Mouse (Mus musculus) CH12F3 (cell line): ENCODE measurements around the gene Cyp2b23.
"Not testable (repeated sequence)": the region's sequence is repeated elsewhere in the genome, so short reads cannot be mapped to it uniquely, and the experiment has no call there.

Experiments
- in situ Hi-C: fragments of 300-500 bp; cut with MboI; formaldehyde crosslinking; loops from 2 replicates; pipeline ENCODE4 v1.14.3; 2020; ENCODE audit warnings: low sequenced_read_pairs

Cyp2b23 gene

DNA sequence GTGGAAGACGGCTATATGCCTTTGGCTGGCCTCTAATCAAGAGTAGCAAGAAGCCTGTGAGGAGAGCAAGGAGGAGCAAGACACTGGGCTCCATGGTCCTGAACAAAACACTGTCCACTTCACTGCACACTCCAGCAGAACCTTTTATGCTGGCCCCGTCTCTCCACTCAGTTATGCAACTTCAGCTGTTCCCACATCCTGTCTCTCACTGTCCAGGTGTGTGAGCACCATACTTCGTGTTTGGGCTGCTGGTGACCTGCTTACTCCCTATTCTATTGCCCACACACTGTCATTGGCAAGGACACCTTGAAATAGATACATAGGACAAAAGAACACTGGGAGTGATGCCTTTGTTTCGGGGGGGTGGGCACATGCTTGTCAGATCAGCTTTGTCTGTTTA lies at the start of gene Cyp2b23:
Gene Cyp2b23 (minus strand): TSS at position 101 of the 400 bp plus-strand sequence.
- in situ Hi-C loops = no loop called here

DNA sequence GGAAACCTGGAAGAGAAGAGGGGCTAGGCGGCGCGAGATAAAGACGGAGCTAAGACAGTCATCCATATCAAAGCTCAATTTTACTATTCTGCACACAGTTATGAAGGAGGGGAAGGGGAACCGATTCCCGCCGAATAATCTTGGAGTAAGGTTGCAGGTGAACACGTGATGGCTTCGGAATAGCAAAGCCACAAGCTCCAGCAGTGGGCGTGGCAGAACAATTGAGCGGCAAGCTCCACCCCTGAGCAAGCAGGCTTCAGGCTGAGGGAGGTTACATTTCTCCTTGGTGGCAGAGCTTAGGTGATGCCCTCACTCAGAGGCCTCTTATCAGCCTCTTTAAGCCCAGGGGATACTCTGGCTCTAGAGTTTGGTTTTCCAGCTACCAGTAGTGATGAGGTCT lies 24.8 kb upstream of the Cyp2b23 start:
- in situ Hi-C loops = no loop called here

DNA sequence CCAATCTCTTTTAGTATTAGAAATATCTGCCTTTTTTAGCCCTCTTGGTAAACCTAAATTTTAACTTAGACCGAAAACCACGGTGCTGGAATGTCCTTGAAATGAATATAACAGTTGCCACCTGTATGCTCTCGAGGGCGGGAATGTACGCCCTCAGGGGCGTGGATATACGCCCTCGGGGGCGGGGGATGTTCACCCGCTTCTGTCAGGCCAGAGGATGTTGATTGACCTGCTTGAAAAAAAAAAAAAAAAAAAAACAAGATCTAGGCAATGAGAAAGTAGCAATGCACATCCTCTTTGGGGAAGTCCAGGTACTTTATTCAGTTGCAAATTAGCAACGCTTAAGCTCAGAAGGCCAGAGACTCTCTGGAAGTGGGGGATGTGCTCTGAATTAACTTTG lies 20.8 kb upstream of the Cyp2b23 start:
- in situ Hi-C loops = no loop called here

DNA sequence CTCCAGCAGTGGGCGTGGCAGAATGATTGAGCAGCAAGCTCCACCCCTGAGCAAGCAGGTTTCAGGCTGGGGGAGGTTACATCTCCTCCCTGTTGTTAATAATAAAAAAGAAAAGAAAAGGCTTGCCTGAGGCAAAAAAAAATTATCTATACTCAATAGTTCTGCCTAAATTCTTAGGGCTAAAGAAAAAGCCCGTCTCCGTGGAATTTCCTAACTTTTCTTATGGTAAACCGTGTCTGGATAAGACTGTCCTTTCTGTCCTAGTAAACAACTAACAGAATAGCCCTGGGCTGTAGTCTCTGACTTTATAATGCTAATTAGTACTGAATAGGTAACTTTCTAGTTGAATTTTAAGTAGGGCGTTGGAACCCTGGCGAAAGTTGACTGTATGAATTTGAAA lies 20.0 kb upstream of the Cyp2b23 start:
- in situ Hi-C loops = not testable (repeated sequence)

DNA sequence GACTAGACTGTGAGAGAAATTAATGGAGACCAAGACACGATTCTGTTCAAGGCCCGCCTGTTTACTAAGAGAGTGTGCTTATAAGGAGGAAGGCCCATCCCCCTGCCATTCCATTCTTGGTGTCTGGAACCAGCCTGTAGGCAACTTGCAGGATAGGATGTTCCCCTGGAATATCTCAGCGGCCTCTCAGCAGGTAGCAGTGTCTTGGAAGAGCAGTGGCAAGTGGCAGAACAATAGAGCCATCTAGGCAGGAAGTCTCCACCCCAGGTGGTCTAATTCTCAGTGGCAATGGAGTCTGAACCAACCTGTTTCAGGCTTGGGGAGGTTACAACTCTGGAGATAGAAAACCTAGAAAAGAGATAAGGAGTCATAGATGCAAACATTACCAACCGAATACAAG lies 13.9 kb upstream of the Cyp2b23 start:
- in situ Hi-C loops = no loop called here

DNA sequence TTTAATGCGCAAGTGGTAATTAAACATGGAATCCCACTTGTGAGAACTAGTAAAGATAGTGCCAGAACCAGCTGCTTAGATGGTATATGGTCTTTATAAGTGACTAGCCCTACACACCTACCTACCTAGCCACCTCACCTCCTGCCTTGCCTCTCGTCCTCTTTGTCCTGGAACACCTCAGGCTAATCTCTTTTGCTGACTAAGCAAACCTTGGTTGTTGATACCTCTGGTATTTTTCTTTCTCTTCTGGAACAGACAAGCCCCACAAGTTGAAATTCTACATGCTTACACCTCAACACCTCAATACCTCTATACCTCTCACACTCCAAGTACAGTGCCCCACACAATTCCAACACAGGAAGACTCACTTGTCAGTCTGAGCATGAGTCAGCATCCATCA lies 524 bp downstream of the Cyp2b23 start:
- in situ Hi-C loops = no loop called here

DNA sequence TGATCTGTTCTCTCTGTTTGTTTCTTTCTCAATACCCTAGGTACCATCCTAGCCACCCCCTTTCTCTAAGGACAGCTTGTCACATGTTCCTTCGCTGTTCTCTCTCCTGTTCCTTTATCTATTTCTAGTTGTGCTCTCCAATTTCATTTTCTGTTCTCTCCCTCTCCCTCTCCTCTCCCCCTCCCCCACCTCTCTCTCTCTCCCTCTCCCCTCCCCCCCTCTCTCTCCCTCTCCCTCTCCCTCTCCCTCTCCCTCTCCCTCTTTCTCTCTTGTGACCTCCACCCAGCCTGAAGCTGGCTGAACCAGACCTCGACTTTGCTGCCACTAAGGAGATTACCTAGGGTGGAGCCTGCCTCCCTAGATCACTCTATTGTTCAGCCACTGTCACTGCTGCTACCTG lies 18.8 kb downstream of the Cyp2b23 start:
- in situ Hi-C loops = not testable (repeated sequence)

DNA sequence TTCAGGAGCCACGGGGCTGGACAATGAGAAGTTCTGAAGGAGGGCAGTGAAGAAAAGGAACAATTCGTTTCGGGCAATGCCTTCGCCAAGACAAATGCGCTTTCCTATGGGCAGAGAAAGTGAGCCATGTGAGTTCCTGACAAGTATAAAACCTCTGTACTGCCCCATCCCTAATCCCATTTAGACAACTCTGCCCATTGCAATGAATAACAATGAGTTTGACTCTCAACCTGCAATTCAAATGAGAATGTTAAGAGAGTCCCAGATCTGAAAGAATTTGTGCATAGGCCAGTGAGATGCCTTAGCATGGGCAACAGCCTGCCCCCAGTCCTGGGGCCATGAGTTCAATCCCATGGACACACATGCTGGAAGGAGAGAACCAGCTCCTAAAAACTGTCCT lies 20.2 kb downstream of the Cyp2b23 start:
- in situ Hi-C loops = no loop called here

DNA sequence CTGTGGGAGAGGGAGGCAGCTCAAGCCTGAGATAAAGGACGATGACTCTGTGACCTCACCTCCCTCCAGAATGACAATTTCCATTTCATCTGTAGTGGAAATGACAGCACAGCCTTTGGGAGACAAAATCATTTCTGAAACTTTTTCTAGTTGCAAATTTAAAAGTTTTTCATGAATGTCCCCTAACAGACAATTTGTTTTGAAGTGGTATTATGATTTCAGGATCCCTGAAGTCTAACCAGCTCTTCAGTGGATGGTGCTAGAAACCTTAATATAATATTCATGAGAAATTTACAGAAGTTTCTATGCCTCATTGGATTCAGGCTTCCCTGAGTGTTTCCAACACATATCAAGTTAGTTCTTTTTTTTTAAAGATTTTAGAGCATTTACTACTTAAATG lies 67.9 kb downstream of the Cyp2b23 start, which contains the start of gene Vmn1r185:
Gene Vmn1r185 (minus strand): TSS at position 101 of the 400 bp plus-strand sequence.
- in situ Hi-C loops = not testable (repeated sequence)
